Mouse (Mus musculus): ENCODE data around the gene Awat2. TPM values are rescaled to one million over a fixed set of nuclear protein-coding genes. Genes with fewer than 3 reads are reported as not detected.
A peak's percentile ranks its signal among the peaks of the same experiment; 100 is the strongest.

Gene Awat2
- polyA plus RNA-seq, 1 experiment from 2014 or later, result 0.84 TPM

DNA sequence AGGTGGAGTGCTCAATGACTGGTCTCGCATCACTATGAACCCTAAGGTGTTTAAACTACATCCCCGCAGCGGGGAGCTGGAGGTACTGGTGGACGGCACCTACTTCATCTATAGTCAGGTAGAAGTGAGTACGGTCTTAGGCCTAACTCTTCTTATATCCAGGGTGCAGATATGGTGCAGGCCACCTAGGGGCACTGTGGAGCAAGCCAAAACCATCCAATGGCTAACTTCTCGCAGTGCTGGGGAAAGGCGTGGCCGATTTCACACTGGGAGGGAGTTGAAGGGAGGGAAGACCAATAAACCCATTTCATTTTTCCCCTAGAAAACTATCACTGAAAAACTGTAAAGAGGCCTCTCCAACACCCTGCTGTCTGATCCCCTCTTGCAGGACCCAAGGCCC lies 47.5 kb downstream of the Awat2 start:
- 84% methylated on average over 8 of the region's 8 CpGs for WGBS
- ATAC-seq (ENCODE audit: insufficient number of reproducible peaks, insufficient read depth, low FRiP score, low TSS enrichment, low read depth), result no peak
- peaks cover 58% of the 10 kb centered on the region for H3K27me3 ChIP-seq

DNA sequence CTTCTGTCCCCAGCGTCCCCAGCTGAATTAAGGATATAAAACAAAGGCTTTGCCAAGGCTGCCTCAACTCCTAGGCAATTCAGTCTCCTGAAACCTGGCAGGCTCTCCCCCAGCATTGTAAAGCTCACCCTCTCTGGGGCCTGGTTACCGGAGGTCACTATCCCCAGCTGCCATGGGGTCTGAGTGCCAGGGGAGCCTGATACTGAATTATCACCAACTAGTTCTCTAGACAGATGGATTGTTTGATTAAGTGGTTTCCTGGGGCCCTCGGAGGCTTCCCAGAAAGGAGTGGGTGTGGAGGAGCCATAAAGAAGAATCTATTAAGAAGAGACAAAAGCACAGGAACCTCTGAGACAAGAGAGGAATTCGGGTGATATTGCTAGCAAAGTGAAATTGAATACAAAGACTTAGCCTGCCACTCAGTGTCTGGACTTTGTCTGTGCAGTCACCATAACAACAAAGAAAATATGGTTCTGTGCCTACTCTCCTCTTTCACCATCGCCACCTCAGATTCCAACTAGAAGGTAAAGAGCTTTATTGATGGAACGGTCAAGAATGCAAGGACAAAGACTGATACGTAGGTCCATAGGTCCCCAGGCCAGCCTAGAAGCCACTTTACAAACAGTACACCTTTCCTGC lies 48.2 kb downstream of the Awat2 start:
- H3K4me2 ChIP-seq, result no peak overlapping the region
- WGBS, result 78% methylated on average over 7 of the region's 7 CpGs
- no peak for ATAC-seq (ENCODE audit: insufficient number of reproducible peaks, insufficient read depth, low FRiP score, low TSS enrichment, low read depth)
- H3K9ac ChIP-seq (replicated peaks), result no peak overlapping the region
- peaks cover 58% of the 10 kb centered on the region for H3K27me3 ChIP-seq
- no peak overlapping the region for H3K4me3 ChIP-seq (replicated peaks)
- no peak overlapping the region for H3K27ac ChIP-seq
- no peaks in the 10 kb centered on the region for H3K9me3 ChIP-seq
- no peaks in the 10 kb centered on the region for H3K4me1 ChIP-seq (replicated peaks)
- H3K36me3 ChIP-seq, result no peaks in the 10 kb centered on the region

More for the DNA sequence above, 47.5 kb downstream of the Awat2 start:
- H3K4me1 ChIP-seq (replicated peaks), result no peaks in the 10 kb centered on the region
- no peaks in the 10 kb centered on the region for H3K36me3 ChIP-seq
- no peak overlapping the region for H3K27ac ChIP-seq
- no peak overlapping the region for H3K4me3 ChIP-seq (replicated peaks)
- H3K4me2 ChIP-seq, result no peak overlapping the region
- no peak overlapping the region for H3K9ac ChIP-seq (replicated peaks)
- H3K9me3 ChIP-seq, result no peaks in the 10 kb centered on the region

- H3K9ac ChIP-seq (replicated peaks), result no peak overlapping the region
- H3K9me3 ChIP-seq, result no peaks in the 10 kb centered on the region
- H3K36me3 ChIP-seq, result no peaks in the 10 kb centered on the region
- H3K27ac ChIP-seq, result no peak overlapping the region
- 33% methylated on average over 6 of the region's 6 CpGs for WGBS
- ATAC-seq (ENCODE audit: insufficient number of reproducible peaks, insufficient read depth, low FRiP score, low TSS enrichment, low read depth), result no peak
- H3K4me3 ChIP-seq (replicated peaks), result no peak overlapping the region
- peaks cover 52% of the 10 kb centered on the region for H3K27me3 ChIP-seq
- no peak overlapping the region for H3K4me2 ChIP-seq
- H3K4me1 ChIP-seq (replicated peaks), result no peaks in the 10 kb centered on the region
Observed at GRCm38 (mm10) chrX:100392304-100392703, 50.2 kb downstream of the Awat2 start.

- Histone ChIP-seq H3K4me1 (replicated peaks) (no peaks in the 10 kb centered on the region), H3K4me3 (replicated peaks) (no peak overlapping the region), H3K9me3 (no peaks in the 10 kb centered on the region), H3K27ac (no peak overlapping the region), H3K36me3 (no peaks in the 10 kb centered on the region), H3K27me3 (peaks cover 37% of the 10 kb centered on the region), H3K9ac (replicated peaks) (no peak overlapping the region), H3K4me2 (no peak overlapping the region)
- WGBS, result 90% methylated on average over 1 of the region's 1 CpGs
- no peak for ATAC-seq (ENCODE audit: insufficient number of reproducible peaks, insufficient read depth, low FRiP score, low TSS enrichment, low read depth)
Observed at GRCm38 (mm10) chrX:100389887-100390286, 52.6 kb downstream of the Awat2 start.

GRCm38 (mm10) chrX:100356974-100357373 lies 85.5 kb downstream of the Awat2 start:
- Histone ChIP-seq H3K4me3 (replicated peaks) (no peak overlapping the region), H3K9me3 (no peaks in the 10 kb centered on the region), H3K27me3 (peaks cover 9% of the 10 kb centered on the region; the same call in 1 of the 2 replicates), H3K9ac (replicated peaks) (no peak overlapping the region), H3K4me2 (no peak overlapping the region), H3K36me3 (no peaks in the 10 kb centered on the region), H3K27ac (no peak overlapping the region), H3K4me1 (replicated peaks) (0 out of 2 replicates have a peak, but pooled peaks cover 3% of the 10 kb centered on the region)
- WGBS, result 56% methylated on average over 2 of the region's 2 CpGs
- ATAC-seq (ENCODE audit: insufficient number of reproducible peaks, insufficient read depth, low FRiP score, low TSS enrichment, low read depth), result no peak

MicroRNA genes within 50 kb of the gene (microRNA counts, 519-probe panel; counts per million panel counts)
- 3,441 counts per million, percentile 19 among the panel's probes with 10 or more counts for microRNA mmu-miR-676

Small RNA genes lying within 50 kb of the gene (microRNA-seq; reads per million reads assigned to microRNA genes)
- 553 reads per million, percentile 71 among the genes with 10 or more reads in this experiment for gene Mir676

Other genes starting within 250 kb of the Awat2 start
- not detected in 2 replicates for gene Otud6a, start 13.7 kb downstream of the Awat2 start, polyA plus RNA-seq (2016; fragmentation: Nextera tagmentation; extraction: Ambion mirVana)
- 38.3 and 38.9 TPM in 2 replicates for gene Igbp1, start 51.6 kb upstream of the Awat2 start, polyA plus RNA-seq (2016; fragmentation: Nextera tagmentation; extraction: Ambion mirVana)
- gene Dgat2l6, start 82.1 kb upstream of the Awat2 start, polyA plus RNA-seq (2016; fragmentation: Nextera tagmentation; extraction: Ambion mirVana), result not detected in 2 replicates
- not detected in 2 replicates for gene Awat1, start 129.5 kb upstream of the Awat2 start, polyA plus RNA-seq (2016; fragmentation: Nextera tagmentation; extraction: Ambion mirVana)
- not detected in 2 replicates for gene P2ry4, start 152.2 kb upstream of the Awat2 start, polyA plus RNA-seq (2016; fragmentation: Nextera tagmentation; extraction: Ambion mirVana)
- not detected in 2 replicates for gene Arr3, start 162.8 kb upstream of the Awat2 start, polyA plus RNA-seq (2016; fragmentation: Nextera tagmentation; extraction: Ambion mirVana)
- 39.7 and 40.6 TPM in 2 replicates for gene Kif4, start 183.0 kb upstream of the Awat2 start, polyA plus RNA-seq (2016; fragmentation: Nextera tagmentation; extraction: Ambion mirVana)
- gene Pdzd11, start 183.9 kb upstream of the Awat2 start, polyA plus RNA-seq (2016; fragmentation: Nextera tagmentation; extraction: Ambion mirVana), result 104 and 117 TPM in 2 replicates

Data from limb, embryonic 12.5 days (tissue).